Mouse (Mus musculus): ENCODE measurements at regions not wholly inside any gene's neighbourhood (a gene's known extent, or its start where the extent isn't known, plus 50 kb on each side); places are given as distances from the start of the nearest gene placed in this dataset.

GRCm38 (mm10) chr17:85927261-85927660, 217.7 kb downstream of the Srbd1 start:
- Histone ChIP-seq H3K4me3 (ENCODE audit: insufficient read depth, low read depth, low read length) (peak overlapping the region; percentile 65), H3K4me1 (ENCODE audit: control insufficient read depth, insufficient read depth, low read length) (peaks cover 24% of the 10 kb centered on the region), H3K9ac (ENCODE audit: low read depth, low read length) (peak overlapping the region; percentile 80), H3K27ac (replicated peaks; ENCODE audit: insufficient read depth, low read depth, low read length) (peak overlapping the region; percentile 90), H3K36me3 (ENCODE audit: control insufficient read depth, insufficient read depth, low read length) (no peaks in the 10 kb centered on the region), H3K79me2 (ENCODE audit: control insufficient read depth, insufficient read depth, low read length) (0 out of 2 replicates have a peak, but pooled peaks cover 3% of the 10 kb centered on the region), H3K27me3 (ENCODE audit: control insufficient read depth, insufficient read depth, low read length) (no peaks in the 10 kb centered on the region)
- no peak for DNase-seq (ENCODE audit: extremely low read depth, low read depth, low spot score)
- WGBS, result 20% methylated on average over 9 of the region's 9 CpGs
- TF ChIP-seq POLR2A (IDR thresholded peaks at IDR 0.05; ENCODE audit: extremely low read depth, insufficient read depth, low read length), result no peak
- TF ChIP-seq CTCF (IDR thresholded peaks at IDR 0.05; ENCODE audit: low read depth, low read length), result no peak

GRCm38 (mm10) chr17:85926044-85926443, 218.9 kb downstream of the Srbd1 start:
- 78% methylated on average over 4 of the region's 4 CpGs for WGBS
- Histone ChIP-seq H3K9ac (ENCODE audit: low read depth, low read length) (no peak overlapping the region), H3K4me3 (ENCODE audit: insufficient read depth, low read depth, low read length) (no peak overlapping the region), H3K4me1 (ENCODE audit: control insufficient read depth, insufficient read depth, low read length) (peaks cover 19% of the 10 kb centered on the region), H3K79me2 (ENCODE audit: control insufficient read depth, insufficient read depth, low read length) (0 out of 2 replicates have a peak, but pooled peaks cover 3% of the 10 kb centered on the region), H3K27ac (replicated peaks; ENCODE audit: insufficient read depth, low read depth, low read length) (no peak overlapping the region), H3K27me3 (ENCODE audit: control insufficient read depth, insufficient read depth, low read length) (no peaks in the 10 kb centered on the region), H3K36me3 (ENCODE audit: control insufficient read depth, insufficient read depth, low read length) (no peaks in the 10 kb centered on the region)
- TF ChIP-seq CTCF (IDR thresholded peaks at IDR 0.05; ENCODE audit: low read depth, low read length) (no peak), POLR2A (IDR thresholded peaks at IDR 0.05; ENCODE audit: extremely low read depth, insufficient read depth, low read length) (no peak)
- DNase-seq (ENCODE audit: extremely low read depth, low read depth, low spot score), result no peak

GRCm38 (mm10) chr17:85921219-85921673, 223.7 kb downstream of the Srbd1 start:
- Histone ChIP-seq H3K9ac (ENCODE audit: low read depth, low read length) (no peak overlapping the region), H3K27me3 (ENCODE audit: control insufficient read depth, insufficient read depth, low read length) (no peaks in the 10 kb centered on the region), H3K36me3 (ENCODE audit: control insufficient read depth, insufficient read depth, low read length) (peaks cover 2% of the 10 kb centered on the region; the same call in 1 of the 2 replicates), H3K79me2 (ENCODE audit: control insufficient read depth, insufficient read depth, low read length) (0 out of 2 replicates have a peak, but pooled peaks cover 3% of the 10 kb centered on the region), H3K4me1 (ENCODE audit: control insufficient read depth, insufficient read depth, low read length) (peaks cover 3% of the 10 kb centered on the region; the same call in 1 of the 2 replicates), H3K4me3 (ENCODE audit: insufficient read depth, low read depth, low read length) (no peak overlapping the region), H3K27ac (replicated peaks; ENCODE audit: insufficient read depth, low read depth, low read length) (no peak overlapping the region)
- DNase-seq (ENCODE audit: extremely low read depth, low read depth, low spot score), result no peak
- 77% methylated on average over 8 of the region's 8 CpGs for WGBS
- TF ChIP-seq CTCF (IDR thresholded peaks at IDR 0.05; ENCODE audit: low read depth, low read length) (no peak), POLR2A (IDR thresholded peaks at IDR 0.05; ENCODE audit: extremely low read depth, insufficient read depth, low read length) (no peak)

- H3K36me3 ChIP-seq (ENCODE audit: control insufficient read depth, insufficient read depth, low read length), result peaks cover 2% of the 10 kb centered on the region; the same call in 1 of the 2 replicates
- no peaks in the 10 kb centered on the region for H3K4me1 ChIP-seq (ENCODE audit: control insufficient read depth, insufficient read depth, low read length)
- WGBS, result 60% methylated on average over 7 of the region's 7 CpGs
- H3K4me3 ChIP-seq (ENCODE audit: insufficient read depth, low read depth, low read length), result no peak overlapping the region
- no peak for TF ChIP-seq POLR2A (IDR thresholded peaks at IDR 0.05; ENCODE audit: extremely low read depth, insufficient read depth, low read length)
- TF ChIP-seq CTCF (IDR thresholded peaks at IDR 0.05; ENCODE audit: low read depth, low read length), result no peak
- H3K79me2 ChIP-seq (ENCODE audit: control insufficient read depth, insufficient read depth, low read length), result no peaks in the 10 kb centered on the region
- H3K27ac ChIP-seq (replicated peaks; ENCODE audit: insufficient read depth, low read depth, low read length), result no peak overlapping the region
- H3K9ac ChIP-seq (ENCODE audit: low read depth, low read length), result no peak overlapping the region
- H3K27me3 ChIP-seq (ENCODE audit: control insufficient read depth, insufficient read depth, low read length), result no peaks in the 10 kb centered on the region
- no peak for DNase-seq (ENCODE audit: extremely low read depth, low read depth, low spot score)
Observed at GRCm38 (mm10) chr17:85919868-85920267, 225.1 kb downstream of the Srbd1 start.

GRCm38 (mm10) chr17:85915870-85916269, 227.8 kb upstream of the Six2 start:
- Histone ChIP-seq H3K36me3 (ENCODE audit: control insufficient read depth, insufficient read depth, low read length) (peaks cover under 1% of the 10 kb centered on the region; the same call in 1 of the 2 replicates), H3K27me3 (ENCODE audit: control insufficient read depth, insufficient read depth, low read length) (no peaks in the 10 kb centered on the region), H3K9ac (ENCODE audit: low read depth, low read length) (no peak overlapping the region), H3K27ac (replicated peaks; ENCODE audit: insufficient read depth, low read depth, low read length) (no peak overlapping the region), H3K79me2 (ENCODE audit: control insufficient read depth, insufficient read depth, low read length) (no peaks in the 10 kb centered on the region), H3K4me3 (ENCODE audit: insufficient read depth, low read depth, low read length) (no peak overlapping the region), H3K4me1 (ENCODE audit: control insufficient read depth, insufficient read depth, low read length) (no peaks in the 10 kb centered on the region)
- DNase-seq (ENCODE audit: extremely low read depth, low read depth, low spot score), result no peak
- WGBS, result 91% methylated on average over 3 of the region's 3 CpGs
- TF ChIP-seq CTCF (IDR thresholded peaks at IDR 0.05; ENCODE audit: low read depth, low read length) (no peak), POLR2A (IDR thresholded peaks at IDR 0.05; ENCODE audit: extremely low read depth, insufficient read depth, low read length) (no peak)

- Histone ChIP-seq H3K9ac (ENCODE audit: low read depth, low read length) (no peak overlapping the region), H3K27me3 (ENCODE audit: control insufficient read depth, insufficient read depth, low read length) (no peaks in the 10 kb centered on the region), H3K79me2 (ENCODE audit: control insufficient read depth, insufficient read depth, low read length) (no peaks in the 10 kb centered on the region), H3K27ac (replicated peaks; ENCODE audit: insufficient read depth, low read depth, low read length) (no peak overlapping the region), H3K4me1 (ENCODE audit: control insufficient read depth, insufficient read depth, low read length) (no peaks in the 10 kb centered on the region), H3K36me3 (ENCODE audit: control insufficient read depth, insufficient read depth, low read length) (no peaks in the 10 kb centered on the region), H3K4me3 (ENCODE audit: insufficient read depth, low read depth, low read length) (no peak overlapping the region)
- 83% methylated on average over 6 of the region's 6 CpGs for WGBS
- no peak for TF ChIP-seq CTCF (IDR thresholded peaks at IDR 0.05; ENCODE audit: low read depth, low read length)
- TF ChIP-seq POLR2A (IDR thresholded peaks at IDR 0.05; ENCODE audit: extremely low read depth, insufficient read depth, low read length), result no peak
- no peak for DNase-seq (ENCODE audit: extremely low read depth, low read depth, low spot score)
Observed at GRCm38 (mm10) chr17:85914062-85914461, 226.0 kb upstream of the Six2 start.

Data from liver, adult 2 months (tissue).